Mouse (Mus musculus) frontal cortex, postnatal 36 days (tissue): ENCODE results near the gene Lcn6.
"Not testable (repeated sequence)": the region's sequence is repeated elsewhere in the genome, so short reads cannot be mapped to it uniquely, and the experiment has no call there.

Experiments
- DNase-seq, 2 experiments: peaks; one replicate each; pipeline ENCODE4 v3.0.0; 2022; ENCODE audit warnings: low spot score in 2 of 2

The Lcn6 gene

GRCm38 (mm10) chr2:25676486-25676885, at the start of gene Lcn6:
Gene Lcn6 (plus strand): TSS chr2:25676786.
- no peak for DNase-seq

DNA sequence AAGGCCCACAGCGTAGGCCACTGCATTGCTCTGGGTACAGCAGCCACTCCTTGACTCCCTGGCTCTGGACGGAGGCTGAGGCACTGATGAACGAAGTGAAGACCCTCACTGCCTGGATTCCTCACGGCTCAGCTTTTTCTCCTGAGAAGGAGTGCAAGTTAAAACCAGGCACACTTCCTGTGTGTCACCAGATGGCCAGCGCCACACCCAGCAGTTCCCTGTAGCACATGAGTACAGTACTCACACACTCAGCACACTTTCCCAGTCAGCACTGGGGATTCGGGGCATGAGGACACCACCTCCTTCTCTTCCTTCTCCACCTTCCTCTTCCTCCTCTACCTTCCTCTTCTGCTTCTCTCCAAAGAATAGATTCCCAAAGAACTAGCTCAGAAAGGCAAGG, 48.8 kb upstream of the Lcn6 start, which contains the start of gene Fcna:
Fcna (minus strand) TSS at position 220 of the 400 bp plus-strand sequence.
- no peak for DNase-seq

- DNase-seq = no peak
Observed at GRCm38 (mm10) chr2:25628738-25629137, 47.8 kb upstream of the Lcn6 start.

DNA sequence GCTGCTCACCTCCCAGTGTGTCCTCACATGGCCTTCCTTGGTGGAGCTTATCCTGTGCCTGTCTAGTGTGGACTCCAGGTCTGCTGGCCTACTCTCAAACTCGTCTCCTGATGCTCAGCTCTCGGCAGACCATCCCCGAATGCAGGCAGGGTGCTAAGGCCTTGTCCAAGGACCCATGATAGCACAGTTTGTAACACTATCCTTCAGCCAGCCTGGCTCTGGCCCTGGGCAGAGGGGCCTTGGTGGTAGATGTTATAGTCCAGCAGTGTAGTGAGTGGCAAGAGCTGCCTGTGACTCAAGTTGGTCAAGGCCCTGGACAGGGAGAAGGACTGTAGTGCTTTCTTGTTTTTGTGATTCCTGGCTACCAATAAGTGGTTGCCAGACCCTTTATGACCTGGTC, 43.0 kb upstream of the Lcn6 start:
- no peak for DNase-seq

- DNase-seq = no peak
Observed at GRCm38 (mm10) chr2:25634046-25634445, 42.5 kb upstream of the Lcn6 start.

- DNase-seq = peak; percentile 17 to 26
Observed at GRCm38 (mm10) chr2:25639890-25640289, 36.7 kb upstream of the Lcn6 start.

DNA sequence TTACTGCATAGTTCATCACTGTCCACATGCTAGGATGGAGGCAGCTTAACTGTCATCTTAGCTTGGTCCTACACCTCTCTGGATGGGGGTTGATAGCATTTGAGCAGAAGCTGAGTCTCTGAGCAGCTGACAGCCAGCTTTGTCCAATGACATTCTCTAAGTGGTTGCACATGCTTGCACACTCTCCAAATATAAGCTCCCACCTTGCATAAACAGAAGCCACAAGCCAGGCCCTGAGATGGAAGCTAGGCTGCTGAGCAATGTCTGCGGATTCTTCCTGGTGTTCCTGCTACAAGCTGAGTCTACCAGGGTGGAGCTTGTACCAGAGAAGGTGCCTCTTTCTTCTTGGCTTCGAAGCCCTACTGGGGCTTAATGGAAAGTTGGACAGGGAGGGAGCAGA, 23.7 kb upstream of the Lcn6 start, which contains the start of gene Lcn8:
Lcn8 (plus strand) TSS at position 219 of the 400 bp plus-strand sequence.
- DNase-seq = no peak

GRCm38 (mm10) chr2:25654502-25654901, 22.1 kb upstream of the Lcn6 start:
- no peak for DNase-seq

- DNase-seq = peak; percentile 4 to 35
Observed at GRCm38 (mm10) chr2:25656691-25657090, 19.9 kb upstream of the Lcn6 start.

DNA sequence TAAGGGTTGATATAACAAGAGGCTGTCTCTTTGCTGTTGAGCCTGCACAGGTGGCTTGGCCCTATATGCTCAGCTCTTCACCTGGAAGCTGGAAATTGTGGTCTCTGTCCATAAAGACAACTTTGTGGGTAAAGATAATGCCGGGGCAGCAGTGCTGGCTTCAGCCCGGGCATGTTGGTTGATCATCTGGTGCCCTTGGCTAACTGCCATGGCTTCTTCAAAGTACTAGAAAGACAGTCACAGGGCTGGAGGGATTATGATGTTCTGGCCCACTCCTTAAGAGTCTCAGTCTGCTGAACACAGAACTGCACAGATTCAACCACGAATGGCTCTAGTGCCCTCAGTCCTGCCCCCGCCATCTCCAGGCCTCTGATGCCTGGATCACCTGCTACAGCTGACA, 19.3 kb upstream of the Lcn6 start:
- DNase-seq = no peak

- no peak for DNase-seq
Observed at GRCm38 (mm10) chr2:25657652-25658051, 18.9 kb upstream of the Lcn6 start, which contains the start of gene Lcn5. Gene Lcn5 (plus strand): TSS chr2:25657952.

GRCm38 (mm10) chr2:25660279-25660678, 16.3 kb upstream of the Lcn6 start:
- no peak for DNase-seq

- no peak for DNase-seq
Observed at GRCm38 (mm10) chr2:25661245-25661970, 15.2 kb upstream of the Lcn6 start.

DNA sequence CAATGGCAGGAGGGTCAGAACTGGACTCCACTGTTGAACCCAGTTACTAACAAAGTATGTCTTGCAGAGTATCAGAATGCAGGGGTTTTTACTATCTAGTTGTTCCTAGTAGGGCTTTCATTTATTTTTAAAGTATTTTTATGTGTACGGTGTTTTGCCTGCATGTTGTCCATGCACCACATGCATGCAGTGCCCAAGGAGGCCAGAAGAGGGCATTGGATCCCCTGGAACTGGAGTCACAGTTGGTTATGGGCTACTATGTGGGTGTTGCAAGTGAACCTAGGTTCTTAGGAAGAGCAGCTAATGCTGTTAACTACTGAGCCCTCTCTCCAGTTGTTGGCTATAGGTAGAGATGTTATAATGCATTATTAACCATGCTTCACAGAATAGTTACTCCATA, 13.1 kb upstream of the Lcn6 start:
- peak; percentile 19 to 35 for DNase-seq

DNA sequence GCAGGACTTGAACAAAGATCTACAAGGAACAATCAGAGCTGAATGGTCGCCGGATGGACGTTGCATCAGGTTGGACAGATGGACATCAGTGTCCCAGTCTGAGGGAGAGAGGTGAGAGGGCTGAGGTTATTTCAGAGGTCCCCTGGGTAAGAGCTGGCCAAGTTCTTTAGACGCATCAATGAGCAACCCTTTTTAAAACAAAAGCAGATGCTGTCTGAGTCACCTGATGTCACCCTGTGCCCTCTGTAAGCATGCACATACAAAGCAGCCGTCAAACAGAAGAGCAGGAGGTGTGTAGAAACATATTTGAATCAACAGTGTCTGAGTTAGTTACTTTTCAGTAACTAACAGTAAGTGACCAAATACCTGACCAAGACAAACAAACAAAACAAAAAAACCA, 12.5 kb upstream of the Lcn6 start:
- DNase-seq = no peak

- no peak for DNase-seq
Observed at GRCm38 (mm10) chr2:25666516-25666915, 10.1 kb upstream of the Lcn6 start.

DNA sequence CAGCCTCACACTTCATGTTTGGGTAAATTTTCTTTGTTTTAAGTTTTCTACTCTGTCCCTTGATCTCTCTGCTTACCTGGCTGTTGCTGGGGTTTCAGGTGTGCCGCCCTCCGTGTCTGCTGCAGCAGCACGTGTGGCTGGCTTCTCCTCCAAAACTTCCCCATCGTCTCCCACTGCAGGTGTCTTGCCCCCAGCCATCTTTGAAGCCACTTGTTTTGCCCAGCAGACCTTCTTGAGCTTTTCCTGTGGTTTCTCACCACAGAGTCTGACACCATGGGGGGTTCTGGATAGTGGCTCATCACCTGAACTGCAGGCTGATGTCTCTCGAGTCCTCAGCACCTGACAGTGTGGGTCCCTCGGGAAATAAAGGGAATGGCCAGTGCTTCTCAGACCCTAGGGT, 3.0 kb downstream of the Lcn6 start:
- DNase-seq = no peak

- no peak for DNase-seq
Observed at GRCm38 (mm10) chr2:25682426-25682825, 5.8 kb downstream of the Lcn6 start, which contains the start of gene Lcn10. Gene Lcn10 (plus strand): TSS chr2:25682726.

GRCm38 (mm10) chr2:25686941-25687340, 10.4 kb downstream of the Lcn6 start:
- DNase-seq = no peak

DNA sequence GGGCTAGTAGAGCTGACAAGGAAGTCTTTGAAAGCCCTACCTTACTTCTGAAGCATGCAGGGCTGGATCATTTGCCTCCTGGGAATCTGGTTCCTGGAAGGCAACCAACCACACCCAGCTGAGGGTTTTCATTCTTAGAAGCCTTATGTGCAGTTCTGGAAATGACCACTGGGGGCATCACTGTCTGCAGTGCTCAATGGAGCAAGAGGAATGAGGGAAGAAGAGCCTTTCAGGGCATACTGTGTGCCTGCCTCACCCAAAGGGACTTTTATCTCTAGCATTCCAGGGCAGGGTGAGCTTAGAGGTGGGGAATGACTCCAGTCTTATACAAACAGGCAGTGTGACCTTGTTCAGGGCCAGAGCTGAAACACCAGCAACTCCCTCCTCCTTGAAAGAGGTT, 18.0 kb downstream of the Lcn6 start:
- DNase-seq = peak; percentile 38 to 45

DNA sequence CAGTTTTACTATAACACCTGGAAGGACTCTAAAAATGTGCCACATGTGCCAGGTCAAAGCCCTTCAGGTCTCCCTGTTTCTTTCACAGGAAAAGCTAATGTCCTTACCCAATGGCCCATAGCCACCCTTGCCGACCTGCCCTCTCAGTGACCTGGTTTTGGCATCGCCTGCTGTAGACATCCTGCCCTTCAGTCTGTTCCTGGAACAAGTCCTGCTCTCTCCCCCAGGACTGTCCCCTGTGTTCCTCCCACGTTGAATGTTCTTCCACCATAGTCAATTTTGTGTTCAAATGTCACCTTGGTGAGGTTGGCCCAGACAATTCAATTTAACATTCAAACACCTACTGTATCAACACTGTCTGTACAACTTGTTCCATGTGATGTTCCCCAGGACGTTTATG, 20.4 kb downstream of the Lcn6 start:
- DNase-seq = no peak

GRCm38 (mm10) chr2:25698696-25699095, 22.1 kb downstream of the Lcn6 start:
- DNase-seq = no peak

DNA sequence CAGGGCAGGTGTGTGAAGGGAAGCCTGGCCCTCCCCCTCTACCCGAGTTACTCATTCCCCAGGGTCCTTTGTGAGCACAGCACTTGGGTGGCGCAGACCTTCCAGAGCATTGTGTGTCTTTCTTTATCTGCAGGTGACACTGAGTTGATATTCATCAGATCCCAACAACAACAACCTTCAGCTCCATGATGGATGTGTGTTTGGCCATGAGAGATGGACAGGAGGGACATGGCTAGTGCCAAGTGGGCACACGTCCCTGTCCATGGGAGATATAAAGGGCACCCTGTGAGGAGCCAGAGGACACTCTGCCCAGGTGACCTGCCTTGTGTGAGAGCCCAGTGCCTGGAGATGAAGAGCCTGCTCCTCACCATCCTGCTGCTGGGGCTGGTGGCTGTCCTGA, 23.2 kb downstream of the Lcn6 start, which contains the start of gene Obp2a:
Obp2a (plus strand) TSS at position 301 of the 400 bp plus-strand sequence.
- DNase-seq = not testable (repeated sequence)

GRCm38 (mm10) chr2:25701001-25701400, 24.4 kb downstream of the Lcn6 start:
- no peak for DNase-seq
